Mouse (Mus musculus) left cerebral cortex, postnatal 10 days (tissue): ENCODE measurements at regions not wholly inside any gene's neighbourhood (a gene's known extent, or its start where the extent isn't known, plus 50 kb on each side); places are given as distances from the start of the nearest gene placed in this dataset.

Experiments used
- DNase-seq, 2 experiments: peaks; one replicate each; pipeline ENCODE4 v3.0.0; 2021 to 2022; ENCODE audit warnings: low spot score in 2 of 2, mixed read lengths in 1 of 2; ENCODE audit errors: extremely low spot score in 1 of 2
- intact Hi-C: fragments of 180-260 bp; cut with DNase I; formaldehyde crosslinking; loops from one replicate; pipeline ENCODE4 v1.15.1; 2025

DNA sequence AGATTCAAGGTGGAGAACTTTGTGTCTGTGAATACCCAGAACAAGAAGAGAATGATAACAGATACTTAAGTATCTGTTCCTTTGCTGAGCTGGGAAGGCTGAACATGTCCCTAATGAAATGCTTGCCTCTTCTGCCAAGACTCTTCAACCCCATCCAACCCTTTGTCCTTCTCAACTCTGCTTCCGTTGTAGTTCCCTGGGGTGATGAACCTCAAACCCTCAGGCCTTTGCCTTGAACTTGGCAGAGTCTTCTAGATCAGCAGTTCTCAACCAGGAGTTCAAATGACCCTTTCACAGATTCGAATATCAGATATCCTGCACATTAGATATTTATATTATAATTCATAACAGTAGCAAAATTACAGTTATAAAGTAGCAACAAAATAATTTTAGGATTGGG lies 192.5 kb upstream of the Tbx3 start:
- DNase-seq: no peak
- intact Hi-C loops: no loop called here

DNA sequence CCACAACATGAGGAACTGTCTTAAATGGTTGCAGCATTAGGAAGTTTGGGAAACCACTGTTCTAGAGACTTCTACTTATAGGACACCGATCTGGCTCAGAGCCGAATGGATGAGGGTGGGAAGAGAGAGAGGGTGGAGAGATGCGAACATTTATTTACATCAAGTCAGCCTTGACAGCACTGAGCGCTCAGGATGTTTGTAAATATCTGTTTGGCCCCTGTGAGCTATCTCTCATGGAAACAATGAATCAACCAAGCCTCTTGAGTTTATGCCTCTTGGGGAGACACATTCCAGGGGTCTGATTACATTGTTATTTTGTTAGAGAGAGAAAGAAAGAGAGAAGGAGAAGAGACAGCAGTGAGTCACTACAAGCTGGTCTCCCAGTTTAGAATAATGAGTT lies 192.1 kb upstream of the Tbx3 start:
- intact Hi-C loops: no loop called here
- DNase-seq: no peak

DNA sequence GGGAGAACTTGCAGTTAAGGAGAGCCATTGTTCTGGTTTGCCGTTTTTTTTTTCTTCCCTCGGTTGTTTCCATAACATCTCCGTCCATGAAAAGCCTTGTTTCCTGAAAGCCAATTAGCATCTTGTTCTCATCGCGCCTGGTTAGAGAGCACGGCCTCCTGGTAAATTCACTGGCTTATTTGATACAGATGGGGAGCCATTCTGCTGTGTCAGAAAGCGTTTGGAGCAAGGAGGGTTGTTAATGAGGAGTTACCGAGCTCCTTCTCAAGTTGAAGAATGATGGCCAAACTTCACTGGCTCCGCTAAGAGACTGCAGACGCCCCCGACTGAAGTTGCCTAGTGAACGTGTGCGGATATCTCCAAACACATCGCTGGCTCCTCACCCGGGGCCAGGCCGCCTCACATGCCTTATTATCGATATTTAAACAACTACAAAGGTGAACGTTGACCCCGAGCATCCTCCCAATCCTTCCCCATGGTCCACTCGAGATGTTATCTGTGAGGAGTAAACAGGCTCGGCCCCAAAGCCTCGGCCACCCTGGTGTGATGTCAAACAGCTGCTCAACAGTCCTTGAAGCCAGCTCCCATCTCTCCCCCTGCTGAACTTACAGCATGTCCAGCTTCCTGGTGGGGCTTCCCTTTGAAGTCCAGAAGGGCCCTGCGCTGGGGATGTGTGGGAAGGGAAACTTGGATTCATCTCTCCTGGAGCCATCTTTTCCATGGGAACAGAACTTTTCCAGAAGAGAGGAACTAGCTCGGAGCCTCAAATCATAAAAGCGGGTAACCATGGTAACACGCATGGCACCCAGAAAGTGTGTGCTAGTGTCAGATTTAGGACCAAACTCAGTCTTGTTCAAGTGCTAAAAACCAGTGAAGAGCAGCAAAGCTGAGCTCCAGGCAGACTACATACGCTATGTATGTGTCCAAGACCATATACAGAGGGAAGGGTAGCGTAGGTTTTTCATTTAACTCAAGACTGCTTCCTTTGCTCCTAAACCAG lies 190.0 kb upstream of the Tbx3 start:
- intact Hi-C loops: no loop called here
- DNase-seq: peak; percentile 60 to 65

DNA sequence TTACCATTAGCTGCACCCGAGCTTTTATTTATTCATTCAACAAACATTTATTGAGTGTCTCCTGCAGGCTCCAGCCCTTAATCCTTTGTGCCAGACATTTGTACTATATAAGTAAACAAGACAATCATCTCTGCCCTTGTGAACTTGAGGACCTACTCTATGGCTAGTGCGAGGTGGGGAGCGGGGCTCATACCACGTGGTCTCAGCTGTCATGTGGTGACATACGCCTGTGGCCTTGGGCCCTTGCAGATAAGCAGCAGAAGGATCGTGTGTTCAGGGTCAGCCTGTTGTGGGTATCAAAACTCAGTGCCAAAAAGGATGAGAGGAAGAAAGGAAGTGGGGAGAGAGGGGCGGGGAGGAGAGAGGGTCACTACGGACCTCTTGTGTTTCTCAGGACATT lies 186.8 kb upstream of the Tbx3 start:
- intact Hi-C loops: no loop called here
- no peak for DNase-seq

DNA sequence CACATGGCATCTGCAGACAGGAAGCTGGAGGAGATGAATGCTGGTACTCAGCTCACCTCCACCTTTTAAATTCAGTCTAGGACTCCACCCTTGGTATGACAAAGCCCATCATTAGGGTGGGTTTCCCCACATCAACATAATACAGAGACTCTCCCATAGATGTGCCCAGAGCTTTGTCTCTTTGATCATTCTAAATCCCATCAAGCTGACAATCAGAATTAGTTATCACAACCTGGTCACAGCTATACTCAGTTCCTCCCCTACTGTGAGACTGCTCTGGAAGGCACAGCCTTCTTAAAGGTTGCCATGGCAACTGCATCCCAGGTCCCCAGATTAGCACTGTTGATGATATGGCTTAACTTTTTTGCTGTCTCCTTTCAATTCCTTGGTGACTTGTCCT lies 184.3 kb upstream of the Tbx3 start:
- intact Hi-C loops: no loop called here
- DNase-seq: no peak

DNA sequence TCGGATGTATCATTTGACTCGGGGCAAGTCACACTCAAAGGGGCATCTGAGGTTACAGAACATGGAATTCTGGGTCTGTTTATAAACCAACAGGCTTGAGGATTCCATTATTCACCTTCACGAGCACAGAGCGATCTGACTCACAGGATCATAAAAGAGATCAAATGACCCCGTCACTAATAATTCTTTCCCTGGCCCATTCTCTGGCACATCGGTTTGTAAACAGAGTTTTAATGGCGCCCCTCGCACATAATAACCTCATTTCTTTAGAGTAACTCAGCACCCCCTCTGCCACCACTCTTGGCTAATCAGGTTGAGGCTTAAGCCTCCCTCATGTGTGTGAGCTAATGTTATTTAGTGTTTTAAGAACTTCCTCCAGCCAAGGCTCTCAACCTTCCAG lies 183.3 kb upstream of the Tbx3 start:
- intact Hi-C loops: no loop called here
- DNase-seq: no peak

DNA sequence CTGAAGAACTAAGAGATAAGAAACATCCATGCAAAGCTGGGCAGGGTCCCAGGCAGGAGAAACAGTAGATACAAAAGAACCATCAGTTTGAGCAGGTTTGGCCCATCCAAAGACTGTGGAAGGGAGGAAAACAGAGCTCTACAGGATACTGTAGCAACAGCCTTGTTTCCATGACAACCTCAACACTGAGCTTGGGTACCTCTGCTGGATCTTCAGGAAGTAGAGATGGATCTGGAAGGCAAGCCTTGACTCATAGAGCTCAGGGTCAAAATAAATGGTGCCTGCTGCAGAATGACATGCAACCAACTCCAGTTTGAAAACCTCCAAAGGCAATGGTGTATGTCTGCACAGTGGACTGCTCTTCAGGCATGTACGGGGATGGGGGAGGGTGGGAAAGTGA lies 173.0 kb upstream of the Tbx3 start:
- peak in 1 of 2 experiments; percentile 17 for DNase-seq
- intact Hi-C loops: no loop called here

DNA sequence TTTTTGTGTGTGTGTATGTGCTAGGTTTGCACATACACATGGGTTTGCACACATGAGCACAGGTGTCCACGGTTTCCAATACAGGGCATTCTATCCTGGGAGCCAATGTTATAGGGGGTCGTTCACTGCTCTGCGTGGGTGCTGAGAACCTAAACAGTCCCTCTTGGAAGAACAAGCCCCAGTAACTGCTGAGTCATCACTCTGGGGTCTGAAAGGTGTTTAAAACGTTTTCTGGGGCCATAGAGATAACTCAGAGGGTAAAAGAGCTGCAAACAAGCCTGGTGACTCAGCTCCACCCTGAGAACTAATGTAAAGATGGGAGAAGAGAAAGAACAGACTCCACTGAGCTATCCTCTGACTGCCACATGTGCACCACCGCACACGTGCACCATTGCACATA lies 172.0 kb upstream of the Tbx3 start:
- intact Hi-C loops: no loop called here

DNA sequence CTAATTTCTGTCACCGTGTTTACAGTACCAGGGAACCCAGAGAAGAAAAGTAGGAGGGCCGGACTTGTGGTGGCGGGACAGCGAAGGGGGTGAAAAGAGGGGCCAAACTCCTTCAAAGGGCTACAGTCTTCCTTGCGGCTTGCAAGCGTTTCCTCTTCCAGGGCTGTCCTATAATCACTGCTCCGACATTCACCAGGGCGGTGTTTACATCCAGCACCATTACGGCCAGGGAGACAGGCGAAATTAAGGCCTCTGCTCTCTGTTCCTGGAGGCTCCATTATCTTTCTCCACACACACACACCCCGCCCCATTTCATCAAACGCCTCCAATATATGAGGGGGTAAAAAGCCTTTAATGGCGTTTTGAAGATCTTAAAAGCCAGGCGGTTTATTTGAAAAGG lies 162.8 kb upstream of the Tbx3 start:
- intact Hi-C loops: no loop called here
- no peak for DNase-seq

More for the DNA sequence above, 172.0 kb upstream of the Tbx3 start:
- no peak for DNase-seq

DNA sequence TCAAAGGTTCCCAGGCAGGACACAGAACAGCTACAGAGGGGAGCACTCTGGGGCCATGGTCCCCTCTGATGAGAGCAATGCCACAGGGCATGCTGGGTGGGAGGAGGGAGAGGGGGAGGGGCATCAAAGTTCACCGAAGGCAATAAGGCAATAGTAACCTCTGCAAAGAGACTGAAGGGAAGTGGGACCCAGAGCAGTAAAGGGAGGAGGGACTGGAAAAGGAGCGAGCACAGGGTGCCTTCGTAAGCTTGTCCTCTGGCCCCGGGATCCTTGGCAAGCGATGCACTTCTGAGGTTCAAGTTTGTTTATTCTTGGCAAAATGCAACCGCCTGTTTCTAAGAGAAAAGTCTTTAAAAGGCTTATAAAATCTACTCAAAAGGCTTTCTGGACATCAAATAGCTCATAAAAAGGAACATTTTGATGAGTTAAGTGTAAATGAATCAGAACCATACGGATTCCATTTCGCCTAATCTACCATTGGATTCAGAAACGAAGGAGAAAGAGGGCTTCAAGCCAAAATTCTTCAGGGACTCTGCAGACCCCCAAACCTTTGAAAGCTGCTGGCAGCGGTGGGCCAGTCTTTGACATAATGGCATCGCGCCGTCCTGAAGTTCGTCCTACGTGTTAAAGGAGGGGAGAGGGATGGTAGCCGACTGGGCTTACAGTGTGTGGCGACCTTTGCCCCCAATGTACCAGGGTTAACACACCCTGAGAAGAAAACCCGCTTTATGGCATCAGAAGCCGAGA lies 151.8 kb upstream of the Tbx3 start:
- intact Hi-C loops: no loop called here
- DNase-seq: peak in 1 of 2 experiments; percentile 22

DNA sequence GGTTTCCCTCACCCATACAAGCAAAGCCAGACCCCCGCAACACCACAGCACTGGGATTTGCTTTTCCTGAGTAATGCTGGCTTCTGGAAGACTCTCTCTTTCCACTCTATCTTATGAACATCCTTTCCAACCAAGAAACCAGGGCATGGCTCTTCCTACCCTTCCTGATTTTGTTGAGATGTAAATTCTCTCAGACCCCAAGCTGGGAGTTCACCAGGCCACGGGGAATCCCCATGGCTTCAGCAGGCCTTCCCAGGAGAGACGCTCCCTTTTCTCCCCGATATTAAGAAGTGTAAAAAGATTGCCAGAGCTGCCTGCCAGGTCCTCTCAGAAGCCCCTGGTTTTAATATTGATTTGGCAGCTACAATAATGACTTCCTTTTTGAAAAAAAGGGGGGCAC lies 146.3 kb upstream of the Tbx3 start:
- no peak for DNase-seq
- intact Hi-C loops: no loop called here

DNA sequence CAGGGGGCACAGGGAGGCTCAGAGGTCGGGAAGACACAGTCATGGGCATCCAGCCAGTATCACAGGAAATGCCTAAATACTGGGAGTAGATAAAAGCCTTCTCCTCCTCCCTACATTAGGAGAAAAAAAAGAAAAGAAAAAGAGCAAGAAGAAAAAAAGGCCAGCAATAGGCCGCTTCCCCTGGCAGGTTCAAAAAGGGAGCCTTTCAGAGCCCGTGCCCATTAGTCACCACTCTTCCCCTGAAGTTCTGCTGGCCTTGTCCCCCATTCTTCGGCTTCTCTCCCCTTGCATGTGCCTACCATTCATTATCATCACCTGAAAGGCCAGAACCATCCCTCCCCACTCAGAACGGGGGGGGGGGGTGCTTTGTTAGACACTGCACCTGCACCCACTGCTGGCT lies 144.5 kb upstream of the Tbx3 start:
- no peak for DNase-seq
- intact Hi-C loops: no loop called here

DNA sequence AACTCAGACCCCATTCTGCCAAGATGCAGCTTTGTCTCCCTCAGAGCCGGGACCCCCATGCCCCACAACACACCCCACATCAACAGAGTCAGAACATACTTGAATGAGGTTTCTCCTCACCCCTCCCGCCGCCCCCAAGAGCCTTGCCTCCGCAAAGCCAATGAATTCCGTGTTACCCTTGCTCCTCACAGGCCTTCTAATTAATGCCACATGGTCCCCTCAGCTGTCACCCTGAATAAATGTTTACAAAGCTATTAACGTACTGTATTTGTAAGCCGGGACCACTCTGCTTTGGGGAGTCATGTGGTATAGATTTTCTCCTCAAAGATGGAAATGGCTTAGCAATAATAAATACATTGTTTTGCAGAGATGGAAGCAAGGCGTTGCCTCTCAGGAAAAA lies 140.5 kb upstream of the Tbx3 start:
- intact Hi-C loops: no loop called here
- no peak for DNase-seq

DNA sequence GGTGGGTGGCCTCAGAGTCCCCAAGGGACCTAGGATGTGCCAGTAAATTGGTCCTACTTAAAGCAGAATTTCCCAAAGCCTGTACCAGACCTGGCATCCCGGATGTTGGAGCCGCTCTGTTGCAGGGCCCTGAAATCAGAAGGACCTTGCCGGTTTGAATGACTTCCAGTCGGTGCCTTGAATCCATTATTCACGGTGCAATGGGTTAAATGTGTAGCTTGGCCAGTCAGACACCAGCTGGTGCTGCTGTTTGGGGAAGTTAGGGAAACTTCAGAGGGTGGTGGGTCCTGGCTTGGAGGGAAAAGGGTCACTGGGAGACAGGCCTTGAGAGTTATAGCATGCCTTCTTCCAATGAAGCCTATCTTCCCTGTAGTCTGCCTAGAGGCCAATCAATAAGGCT lies 135.5 kb upstream of the Tbx3 start:
- DNase-seq: no peak
- intact Hi-C loops: no loop called here

DNA sequence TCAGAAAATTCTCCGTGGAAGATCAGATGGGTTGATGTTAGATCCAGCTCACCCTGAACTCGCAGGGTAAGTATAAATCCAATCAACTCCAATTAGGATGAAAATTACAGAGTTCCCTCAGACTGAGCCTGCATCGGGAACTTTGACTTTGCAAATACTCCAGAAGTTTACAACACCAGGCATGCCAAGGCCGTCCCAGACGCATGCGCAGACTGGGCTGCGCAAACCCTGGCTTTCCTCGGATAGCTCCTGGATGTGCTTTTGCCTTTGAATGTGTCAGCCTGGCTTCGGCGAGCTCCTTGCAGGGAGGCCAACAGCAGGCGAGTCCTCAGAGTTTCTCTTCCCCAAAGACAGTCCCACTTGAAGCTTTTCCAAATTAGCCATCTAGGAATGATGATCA lies 127.6 kb upstream of the Tbx3 start:
- intact Hi-C loops: no loop called here
- DNase-seq: no peak

DNA sequence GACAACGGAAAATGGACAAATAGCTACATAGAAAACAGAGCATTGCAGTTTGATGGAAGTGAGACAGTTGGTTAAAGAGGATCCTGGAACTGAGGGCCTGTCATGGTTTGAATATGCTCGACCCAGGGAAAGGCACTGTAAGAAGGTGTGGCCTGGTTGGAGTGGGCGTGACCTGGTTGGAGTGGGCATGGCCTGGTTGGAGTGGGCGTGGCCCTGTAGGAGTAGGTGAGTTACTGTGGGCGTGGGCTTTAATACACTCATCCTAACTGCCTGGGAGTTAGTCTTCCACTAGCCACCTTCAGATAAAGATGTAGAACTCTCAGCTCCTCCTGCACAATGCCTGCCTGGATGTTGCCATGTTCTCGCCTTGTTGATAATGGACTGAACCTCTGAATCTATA lies 126.8 kb upstream of the Tbx3 start:
- intact Hi-C loops: no loop called here
- DNase-seq: no peak

DNA sequence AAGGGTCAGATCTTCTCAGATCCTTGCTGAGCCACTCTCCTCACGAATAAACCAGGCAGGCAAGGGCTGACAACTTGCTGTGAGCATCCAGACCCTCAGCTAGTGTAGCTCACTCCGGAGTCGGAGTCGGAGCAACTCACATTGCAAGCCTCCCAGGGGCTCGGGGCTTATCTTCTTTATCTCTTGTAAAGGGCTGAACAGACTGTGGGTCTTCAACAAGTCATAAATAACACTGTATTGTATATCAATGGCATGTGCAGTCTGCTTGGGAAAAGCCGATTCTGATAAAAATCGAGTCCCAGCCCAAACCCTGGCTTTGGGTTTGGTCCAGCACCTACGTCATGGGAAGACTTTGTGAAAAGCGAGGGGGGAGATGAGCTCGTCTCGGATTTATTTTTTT lies 125.8 kb upstream of the Tbx3 start:
- DNase-seq: no peak
- intact Hi-C loops: no loop called here

DNA sequence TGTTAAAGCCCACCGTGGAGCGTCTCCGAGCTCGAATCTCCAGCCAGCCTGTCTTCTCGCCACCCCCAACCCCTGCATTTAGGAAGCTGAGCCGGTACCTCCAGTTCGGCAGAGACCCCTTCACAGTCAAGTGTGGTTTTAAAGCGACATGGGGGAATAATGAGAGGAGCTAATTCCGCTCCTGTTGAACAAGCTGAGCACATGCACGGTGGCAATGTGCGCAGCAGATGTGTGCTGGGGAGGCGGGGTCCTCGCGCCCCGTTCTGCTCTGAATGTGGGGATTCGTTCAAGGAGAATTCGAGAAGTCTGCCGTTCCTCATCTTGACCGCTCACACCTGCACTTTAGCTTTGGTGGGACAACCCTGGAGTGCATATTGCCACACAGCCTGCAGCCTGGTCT lies 123.4 kb upstream of the Tbx3 start:
- intact Hi-C loops: no loop called here
- no peak for DNase-seq

DNA sequence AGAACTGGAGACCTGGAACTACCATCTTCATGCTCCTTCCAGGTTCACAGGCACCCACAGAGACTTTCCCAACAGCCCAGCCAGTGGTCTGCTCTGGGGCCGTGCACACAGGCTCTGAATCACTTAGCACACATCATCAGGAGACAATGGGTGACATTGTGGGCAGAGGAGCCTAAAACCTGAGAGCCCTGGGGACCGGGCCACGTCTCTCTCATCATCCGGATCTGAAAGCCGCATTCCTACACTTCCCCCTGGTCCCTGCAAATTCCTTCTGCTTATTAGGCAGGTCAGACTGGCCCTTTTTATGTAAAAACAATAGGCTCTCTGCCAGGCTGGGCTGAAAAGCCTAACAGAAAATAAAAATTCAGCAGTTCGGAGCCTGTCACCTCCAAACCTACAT lies 119.6 kb upstream of the Tbx3 start:
- no peak for DNase-seq
- intact Hi-C loops: no loop called here

DNA sequence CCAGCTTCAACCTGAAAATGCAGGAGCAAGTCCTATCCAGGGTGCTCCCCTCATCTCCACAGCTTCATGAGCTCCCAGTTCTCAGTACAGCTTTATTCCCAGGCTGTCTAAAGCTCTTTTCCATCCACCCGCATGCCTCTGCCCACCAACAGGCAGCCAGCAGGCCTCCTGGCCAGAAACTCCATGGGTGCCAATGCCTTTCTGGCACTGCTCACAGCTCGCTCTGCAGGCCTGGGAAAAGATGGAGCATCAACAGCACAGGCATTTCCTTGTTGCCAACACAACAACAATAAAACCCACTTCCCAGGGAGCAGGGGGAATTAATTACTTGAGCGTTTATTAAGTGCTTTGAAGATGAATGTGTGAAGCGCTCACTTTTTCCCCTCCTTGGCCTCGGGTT lies 117.0 kb upstream of the Tbx3 start:
- DNase-seq: peak; percentile 31 to 46
- intact Hi-C loops: no loop called here
